Mouse (Mus musculus) bone marrow, adult 2 months (tissue): ENCODE data around the gene Zfp719.

Experiments used
- CTCF ChIP-seq: fragments of 200-500 bp; IDR thresholded peaks from 2 replicates; pipeline ENCODE4 v1.5.1; 2011; ENCODE audit warnings: low read length, control low read depth; ENCODE audit not compliant: control insufficient read depth, insufficient read depth
- POLR2A ChIP-seq: fragments of 200-500 bp; IDR thresholded peaks from 2 replicates; pipeline ENCODE4 v1.6.1; 2011; ENCODE audit warnings: low read depth, mild to moderate bottlenecking, control low read depth, low read length, borderline replicate concordance; ENCODE audit not compliant: control insufficient read depth

GRCm38 (mm10) chr7:43625065-43625464 lies 45.7 kb downstream of the Zfp719 start:
- TF ChIP-seq CTCF (no peak), POLR2A (no peak)
